In genomic region chr6:6364037-6364436, GRCm38 (mm10) we compare ENCODE assay signal across 12 mouse cellular contexts.
DNase-seq lines count a peak whose midpoint lies in the region; ATAC-seq lines count a peak whose summit lies in the region.
"Had no signal": no experiment of that assay in that cellular context is flagged by ENCODE, and none has a peak within 500 bp of the region (broad histone marks: within the 10 kb centered on the region; RNA-seq: fewer than 3 reads in every experiment).

No protein-coding gene starts in this region.

- H3K36me3 ChIP-seq in hindbrain, embryonic 10.5 days, result no peaks in the 10 kb centered on the region
- no peaks in the 10 kb centered on the region for H3K36me3 ChIP-seq in hindbrain, embryonic 12.5 days
- no peaks in the 10 kb centered on the region for H3K36me3 ChIP-seq in neural tube, embryonic 15.5 days
- no peaks in the 10 kb centered on the region for H3K36me3 ChIP-seq in embryonic facial prominence, embryonic 15.5 days
- H3K36me3 ChIP-seq: limb, embryonic 13.5 days had no signal

- H3K4me1 ChIP-seq in hindbrain, embryonic 10.5 days (replicated peaks), result peaks cover 8% of the 10 kb centered on the region; the same call in 1 of the 2 replicates
- H3K4me1 ChIP-seq in hindbrain, embryonic 12.5 days, result peaks cover 8% of the 10 kb centered on the region
- H3K4me1 ChIP-seq in neural tube, embryonic 15.5 days, result 0 out of 2 replicates have a peak, but pooled peaks cover 3% of the 10 kb centered on the region
- H3K4me1 ChIP-seq in embryonic facial prominence, embryonic 15.5 days, result 0 out of 2 replicates have a peak, but pooled peaks cover 8% of the 10 kb centered on the region

- 59% methylated on average over 4 of the region's 4 CpGs for WGBS in hindbrain, embryonic 10.5 days
- WGBS in hindbrain, embryonic 12.5 days, result 46% methylated on average over 4 of the region's 4 CpGs
- 49% methylated on average over 4 of the region's 4 CpGs for WGBS in neural tube, embryonic 15.5 days
- WGBS in embryonic facial prominence, embryonic 15.5 days, result 19% methylated on average over 4 of the region's 4 CpGs

- H3K9ac ChIP-seq in hindbrain, embryonic 12.5 days, result no peak overlapping the region
- no peak overlapping the region for H3K9ac ChIP-seq in neural tube, embryonic 15.5 days (replicated peaks)
- H3K9ac ChIP-seq in embryonic facial prominence, embryonic 15.5 days, result no peak overlapping the region
- H3K9ac ChIP-seq: limb, embryonic 13.5 days; liver, postnatal 0 days had no signal

- peak; percentile 53 for DNase-seq in hindbrain, embryonic 10.5 days (ENCODE audit: low spot score)
- peak; percentile 30 for DNase-seq in neural tube, embryonic 10.5 days (ENCODE audit: extremely low spot score, low spot score)
- DNase-seq in gastrocnemius, adult 8-10 months (ENCODE audit: low spot score in 2 of 2), result no peak
- DNase-seq in gastrocnemius, adult 18-20 months (ENCODE audit: low spot score), result no peak
- DNase-seq: kidney, adult 2 months; liver, postnatal 0 days; retina, postnatal 1 day had no signal

- no peaks in the 10 kb centered on the region for H3K27me3 ChIP-seq in hindbrain, embryonic 10.5 days (ENCODE audit: insufficient read depth, poor library complexity, severe bottlenecking)
- no peaks in the 10 kb centered on the region for H3K27me3 ChIP-seq in hindbrain, embryonic 12.5 days
- H3K27me3 ChIP-seq in neural tube, embryonic 15.5 days (replicated peaks), result no peaks in the 10 kb centered on the region
- H3K27me3 ChIP-seq in embryonic facial prominence, embryonic 15.5 days, result peaks cover 4% of the 10 kb centered on the region; the same call in 1 of the 2 replicates
- H3K27me3 ChIP-seq: limb, embryonic 13.5 days had no signal

- ATAC-seq in hindbrain, embryonic 12.5 days (ENCODE audit: low FRiP score), result no peak
- ATAC-seq in neural tube, embryonic 15.5 days (ENCODE audit: low FRiP score), result no peak
- no peak for ATAC-seq in embryonic facial prominence, embryonic 15.5 days (ENCODE audit: insufficient number of reproducible peaks, low FRiP score, low TSS enrichment, low read depth)
- ATAC-seq: liver, postnatal 0 days had no signal

- H3K4me2 ChIP-seq in hindbrain, embryonic 12.5 days (replicated peaks), result no peak overlapping the region; the same call in 1 of the 2 replicates
- no peak overlapping the region for H3K4me2 ChIP-seq in neural tube, embryonic 15.5 days
- H3K4me2 ChIP-seq in embryonic facial prominence, embryonic 15.5 days (replicated peaks), result peak overlapping the region; percentile 28
- H3K4me2 ChIP-seq: limb, embryonic 13.5 days had no signal

- H3K4me3 ChIP-seq in hindbrain, embryonic 10.5 days, result no peak overlapping the region
- no peak overlapping the region for H3K4me3 ChIP-seq in hindbrain, embryonic 12.5 days
- no peak overlapping the region for H3K4me3 ChIP-seq in neural tube, embryonic 15.5 days (replicated peaks)
- H3K4me3 ChIP-seq in embryonic facial prominence, embryonic 15.5 days (replicated peaks), result 0 out of 2 replicates have a peak overlapping the region, but pooled peaks have one; percentile 4
- H3K4me3 ChIP-seq: limb, embryonic 13.5 days; myocyte had no signal

- no peaks in the 10 kb centered on the region for H3K9me3 ChIP-seq in hindbrain, embryonic 10.5 days
- no peaks in the 10 kb centered on the region for H3K9me3 ChIP-seq in hindbrain, embryonic 12.5 days (replicated peaks)
- H3K9me3 ChIP-seq in neural tube, embryonic 15.5 days (replicated peaks), result no peaks in the 10 kb centered on the region
- no peaks in the 10 kb centered on the region for H3K9me3 ChIP-seq in embryonic facial prominence, embryonic 15.5 days (replicated peaks)
- H3K9me3 ChIP-seq: limb, embryonic 13.5 days had no signal

- H3K27ac ChIP-seq in hindbrain, embryonic 10.5 days, result no peak overlapping the region
- H3K27ac ChIP-seq in hindbrain, embryonic 12.5 days, result no peak overlapping the region
- no peak overlapping the region for H3K27ac ChIP-seq in neural tube, embryonic 15.5 days (replicated peaks)
- no peak overlapping the region for H3K27ac ChIP-seq in embryonic facial prominence, embryonic 15.5 days (replicated peaks)
- H3K27ac ChIP-seq: limb, embryonic 13.5 days had no signal

Comparison
In these comparisons a context has a peak if more than half of its experiments do, and no peak if none do; other contexts are left out.
1. DNase-seq: peak in hindbrain, embryonic 10.5 days (single experiment) and neural tube, embryonic 10.5 days (single experiment); none in gastrocnemius, adult 8-10 months (0 of 2) and gastrocnemius, adult 18-20 months (single experiment).